Mouse (Mus musculus): ENCODE measurements around the gene Rab13.

The Rab13 gene

GRCm38 (mm10) chr3:90258521-90258920 is 45.0 kb downstream of the Rab13 start:
- DNase-seq (ENCODE audit: low spot score), result no peak

GRCm38 (mm10) chr3:90263121-90263771 is 49.8 kb downstream of the Rab13 start:
- DNase-seq (ENCODE audit: low spot score), result no peak

GRCm38 (mm10) chr3:90264687-90265033 is 51.2 kb downstream of the Rab13 start:
- no peak for DNase-seq (ENCODE audit: low spot score)

GRCm38 (mm10) chr3:90265034-90265931 is 51.8 kb downstream of the Rab13 start, which contains the start of gene Dennd4b:
Gene Dennd4b, plus strand, starts transcription at chr3:90265185.
- DNase-seq (ENCODE audit: low spot score), result peak; percentile 91

GRCm38 (mm10) chr3:90265932-90266741 is 52.6 kb downstream of the Rab13 start:
- peak; percentile 61 for DNase-seq (ENCODE audit: low spot score)

- DNase-seq (ENCODE audit: low spot score), result no peak
Observed at GRCm38 (mm10) chr3:90266901-90267775, 53.6 kb downstream of the Rab13 start.

GRCm38 (mm10) chr3:90268190-90268589 is 54.7 kb downstream of the Rab13 start:
- no peak for DNase-seq (ENCODE audit: low spot score)

GRCm38 (mm10) chr3:90268971-90269370 is 55.5 kb downstream of the Rab13 start:
- DNase-seq (ENCODE audit: low spot score), result no peak

GRCm38 (mm10) chr3:90270784-90271183 is 57.3 kb downstream of the Rab13 start:
- DNase-seq (ENCODE audit: low spot score), result no peak

- DNase-seq (ENCODE audit: low spot score), result no peak
Observed at GRCm38 (mm10) chr3:90272170-90272569, 58.7 kb downstream of the Rab13 start.

GRCm38 (mm10) chr3:90273855-90274254 is 60.4 kb downstream of the Rab13 start:
- no peak for DNase-seq (ENCODE audit: low spot score)

GRCm38 (mm10) chr3:90275286-90275685 is 61.8 kb downstream of the Rab13 start:
- no peak for DNase-seq (ENCODE audit: low spot score)

Data from MN1 (cell line).